Mouse (Mus musculus) neural tube, embryonic 10.5 days (tissue): ENCODE results near the gene Ap3b1.

ENCODE experiments used
- DNase-seq: peaks from one replicate; pipeline ENCODE4 v3.0.0-alpha.2; 2017; ENCODE audit warnings: low spot score; ENCODE audit errors: extremely low spot score

The Ap3b1 gene

DNA sequence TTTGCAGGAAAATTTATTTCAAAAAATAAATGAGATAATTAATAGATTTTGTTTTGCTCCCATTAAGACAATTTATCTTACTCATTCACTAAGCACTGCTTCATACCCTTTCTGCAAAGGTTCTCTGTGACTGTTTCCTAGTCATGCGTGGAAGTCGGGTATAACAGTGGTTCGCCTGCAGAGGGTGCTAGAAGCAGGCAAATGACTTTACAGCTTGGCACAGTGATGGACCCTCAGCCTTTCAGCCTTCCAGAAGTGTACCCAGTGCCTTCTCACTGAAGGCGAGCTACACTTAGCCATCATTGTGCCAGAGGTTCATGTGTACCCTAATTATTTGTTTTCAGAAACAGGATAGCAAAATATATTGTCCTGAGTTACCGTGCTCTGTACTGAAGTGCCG is 92.5 kb downstream of the Ap3b1 start:
- DNase-seq = peak; percentile 42

DNA sequence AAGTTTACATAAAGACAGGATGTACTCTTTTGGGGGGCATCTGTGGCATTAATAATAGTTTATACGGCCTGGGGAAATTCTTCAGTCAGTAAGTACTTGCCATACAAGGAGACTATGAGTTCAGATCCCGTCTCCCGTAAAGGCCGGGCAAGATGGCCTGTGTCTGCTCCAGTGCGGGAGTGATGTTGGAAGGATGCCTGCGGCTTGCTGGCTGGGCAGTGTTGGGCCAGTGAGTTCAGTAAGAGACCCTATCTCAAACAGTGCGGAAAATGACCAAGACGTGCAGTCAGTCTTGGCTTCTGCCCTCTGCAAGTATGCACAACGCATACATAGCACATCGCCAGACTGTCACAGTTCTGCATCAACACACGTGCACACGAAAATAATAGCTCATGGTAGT is 95.4 kb downstream of the Ap3b1 start:
- DNase-seq = peak; percentile 8

DNA sequence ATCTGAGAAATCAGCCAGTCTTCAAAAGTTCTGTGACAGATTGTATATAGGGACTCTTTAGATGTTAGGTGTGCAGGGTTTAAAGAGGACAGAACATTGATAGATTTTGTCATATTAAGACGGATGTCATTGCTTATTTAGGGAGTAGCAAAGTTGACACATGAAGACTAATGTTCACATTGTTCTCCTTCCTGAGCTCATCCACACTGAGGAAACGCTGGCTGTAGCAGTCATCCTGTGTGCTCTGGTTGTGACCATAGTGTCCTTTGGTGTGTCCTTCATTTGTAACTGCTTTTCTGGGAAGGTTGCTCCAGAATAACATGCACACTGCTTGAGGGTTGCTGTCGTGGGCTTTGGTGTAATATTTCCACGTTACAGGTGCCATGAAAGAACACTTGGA is 100.4 kb downstream of the Ap3b1 start:
- peak; percentile 10 for DNase-seq

GRCm38 (mm10) chr13:94464221-94464620 is 105.5 kb downstream of the Ap3b1 start:
- DNase-seq = peak; percentile 6

DNA sequence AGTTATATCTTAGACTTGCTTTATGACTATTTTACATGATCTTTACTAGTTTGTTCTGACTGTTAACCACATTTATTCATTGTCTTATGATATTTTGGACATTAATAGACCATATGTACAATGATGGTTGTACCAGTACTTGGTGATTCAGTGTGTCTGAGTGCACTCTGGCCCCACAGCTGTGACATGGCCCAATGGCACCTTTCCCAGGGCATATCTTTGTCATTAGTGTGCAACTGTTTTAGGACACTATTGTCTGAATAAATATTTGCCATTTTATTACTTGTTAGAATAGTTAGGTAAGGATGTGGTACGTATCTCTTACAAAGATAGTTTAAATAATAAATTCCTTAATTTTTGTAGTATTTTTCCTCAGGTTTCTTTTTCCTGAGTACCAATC is 109.8 kb downstream of the Ap3b1 start:
- DNase-seq = no peak

DNA sequence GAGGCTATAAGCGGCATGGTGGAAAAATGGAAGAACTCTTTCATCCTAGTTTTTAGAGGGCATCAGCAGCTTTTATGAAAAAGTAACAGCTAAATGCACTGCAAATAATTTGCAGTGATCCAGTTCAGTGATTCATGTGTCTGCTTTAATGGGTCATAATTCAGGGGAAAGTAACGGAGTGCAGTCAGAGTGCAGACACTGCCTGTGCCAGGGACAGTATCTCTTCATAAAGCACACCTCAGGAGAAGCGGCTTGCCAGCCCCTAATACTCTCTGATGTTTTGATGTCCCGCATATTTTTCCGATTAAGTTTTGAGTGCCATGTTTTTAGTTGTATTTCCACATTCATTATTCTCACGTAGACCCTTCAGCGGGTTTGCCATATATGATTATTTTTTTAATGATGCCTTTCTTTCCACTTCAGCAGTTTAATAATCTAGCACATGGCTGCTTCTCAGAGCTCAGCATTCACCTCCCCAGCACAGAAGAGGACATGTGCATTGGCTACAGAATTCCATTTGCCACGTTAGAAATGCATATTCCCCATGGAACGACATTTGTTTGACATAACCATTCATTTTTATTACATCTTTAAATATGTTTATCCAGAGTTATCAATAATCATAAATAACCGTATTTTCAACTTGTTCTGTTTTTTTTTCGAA is 112.4 kb downstream of the Ap3b1 start:
- DNase-seq = peak; percentile 1

DNA sequence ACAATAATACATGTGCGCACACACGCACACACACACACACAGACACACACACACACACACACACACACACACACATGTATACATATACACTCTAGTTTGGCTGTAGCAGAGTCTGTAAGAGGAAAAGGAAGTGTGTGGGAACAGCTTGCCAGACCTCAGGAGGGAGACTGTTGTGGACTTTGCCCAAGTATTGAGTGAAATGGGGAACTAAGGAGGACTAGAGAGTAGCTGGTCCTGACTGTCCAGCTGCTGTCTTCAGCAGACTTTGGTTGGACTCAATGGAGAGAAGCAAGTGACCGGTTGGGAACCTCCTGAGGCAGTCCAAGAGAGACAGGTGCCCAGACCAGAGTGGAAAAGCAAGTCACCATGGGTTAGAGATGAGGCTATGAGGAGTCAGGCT is 117.4 kb downstream of the Ap3b1 start:
- DNase-seq = no peak

- no peak for DNase-seq
These were observed 121.5 kb downstream of the Ap3b1 start for GRCm38 (mm10) chr13:94480256-94480655.

DNA sequence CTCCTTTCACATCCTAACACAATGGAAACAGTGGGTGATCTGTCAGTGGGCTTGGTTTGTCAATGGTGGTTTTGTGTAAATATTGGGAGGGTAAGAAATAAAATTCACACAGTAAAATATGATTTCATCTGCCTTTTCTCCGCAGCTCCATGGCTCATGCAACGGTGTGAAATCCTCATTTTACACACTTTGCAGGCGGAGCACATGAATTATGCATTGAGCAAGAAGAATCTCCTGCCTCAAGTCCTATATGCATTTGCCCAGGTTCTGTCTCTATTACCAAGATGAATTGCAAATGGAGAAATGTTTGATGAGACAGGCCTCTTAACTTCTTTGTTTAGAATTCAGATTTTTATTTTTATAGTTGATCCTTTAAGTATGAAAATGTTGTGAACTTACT is 131.9 kb downstream of the Ap3b1 start:
- no peak for DNase-seq

GRCm38 (mm10) chr13:94491159-94491558 is 132.4 kb downstream of the Ap3b1 start:
- no peak for DNase-seq

DNA sequence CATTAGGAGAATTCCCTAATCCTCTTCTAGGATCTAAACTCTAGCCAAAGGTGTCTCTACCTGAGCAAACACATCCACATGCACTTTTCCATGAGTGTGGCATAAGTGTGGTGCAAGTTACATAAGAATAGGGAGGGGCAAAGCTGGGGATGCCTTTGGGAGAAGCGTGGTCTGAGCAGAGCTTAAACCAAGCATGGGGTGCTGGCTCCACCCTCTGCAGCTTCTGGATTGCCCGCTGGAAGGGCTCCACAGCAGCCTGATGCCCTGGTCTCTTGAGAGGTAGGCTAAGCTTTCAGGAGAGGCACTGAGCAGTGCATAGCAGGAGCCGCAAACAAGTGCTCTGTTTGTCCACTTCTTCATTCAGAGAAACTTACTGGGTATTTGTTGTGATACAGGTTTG is 138.8 kb downstream of the Ap3b1 start:
- no peak for DNase-seq

DNA sequence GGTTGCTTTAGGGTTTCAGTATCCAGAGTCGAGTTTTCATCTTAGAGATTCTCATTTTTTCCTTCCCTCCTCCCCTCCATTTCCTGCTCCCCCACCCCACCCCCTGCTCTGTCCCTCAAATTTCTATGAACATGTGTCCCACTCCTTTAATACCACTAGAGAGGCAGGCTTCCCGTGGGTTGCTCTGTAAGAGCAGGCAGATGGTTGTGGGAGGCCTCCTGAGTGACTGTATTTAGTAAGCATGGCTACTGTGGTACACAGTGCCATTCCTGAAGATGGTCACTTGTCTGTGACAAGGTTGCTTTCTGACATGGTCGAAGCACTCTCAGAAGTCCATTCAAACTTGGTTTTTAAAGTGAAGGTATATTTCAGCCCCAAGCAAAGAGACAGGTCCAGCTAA is 147.7 kb downstream of the Ap3b1 start:
- no peak for DNase-seq

GRCm38 (mm10) chr13:94508344-94508743 is 149.6 kb downstream of the Ap3b1 start:
- DNase-seq = no peak

DNA sequence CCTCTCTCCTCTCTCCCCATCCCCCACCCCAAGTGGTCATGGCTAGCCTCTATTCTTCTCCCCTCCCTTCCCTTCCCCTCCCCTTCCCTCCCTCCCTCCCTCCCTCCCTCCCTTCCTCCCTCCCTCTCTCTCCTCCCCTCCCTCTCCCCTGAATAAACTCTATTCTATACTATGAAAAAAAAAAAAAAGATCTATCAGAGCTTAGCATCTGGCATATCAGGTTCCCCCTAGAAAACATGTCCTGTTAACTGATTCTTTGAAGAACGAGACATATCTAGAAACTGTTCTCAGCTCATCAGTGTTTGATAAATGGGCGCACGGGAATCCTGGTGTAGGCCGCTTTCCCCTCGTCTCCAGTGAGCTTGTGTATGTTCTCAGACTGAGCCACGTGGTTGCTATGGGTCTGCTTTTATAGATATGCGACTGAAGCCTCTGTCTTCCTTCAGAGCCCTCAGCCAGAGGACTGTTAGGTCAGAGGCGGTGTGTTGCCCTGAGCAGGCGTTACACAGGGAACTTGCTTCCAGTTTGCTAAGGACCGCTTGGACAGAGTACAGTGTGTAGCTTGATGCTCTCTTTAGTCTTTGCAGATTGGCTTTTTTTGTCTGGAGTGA is 154.5 kb downstream of the Ap3b1 start:
- no peak for DNase-seq

GRCm38 (mm10) chr13:94513898-94514297 is 155.1 kb downstream of the Ap3b1 start:
- no peak for DNase-seq

DNA sequence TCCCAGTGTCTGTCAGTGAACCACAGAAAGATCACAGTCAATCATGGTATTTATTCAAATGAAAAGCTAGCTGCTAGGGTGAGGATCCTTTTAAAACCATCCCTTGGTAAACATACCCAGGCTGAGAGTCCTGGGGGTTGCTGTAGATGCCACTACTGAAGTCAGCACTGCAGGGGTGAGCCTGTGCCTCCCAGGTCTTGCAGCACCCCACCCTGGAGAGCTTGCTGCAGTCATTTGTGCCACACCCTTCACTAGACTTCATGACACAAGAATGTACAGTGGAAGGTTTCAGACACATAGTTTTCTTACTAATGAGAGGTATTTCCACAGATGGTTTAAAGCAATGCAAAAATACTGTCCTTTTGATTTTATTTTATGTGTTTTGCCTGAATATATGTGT is 156.2 kb downstream of the Ap3b1 start:
- DNase-seq = no peak

GRCm38 (mm10) chr13:94516532-94516931 is 157.8 kb downstream of the Ap3b1 start:
- no peak for DNase-seq

DNA sequence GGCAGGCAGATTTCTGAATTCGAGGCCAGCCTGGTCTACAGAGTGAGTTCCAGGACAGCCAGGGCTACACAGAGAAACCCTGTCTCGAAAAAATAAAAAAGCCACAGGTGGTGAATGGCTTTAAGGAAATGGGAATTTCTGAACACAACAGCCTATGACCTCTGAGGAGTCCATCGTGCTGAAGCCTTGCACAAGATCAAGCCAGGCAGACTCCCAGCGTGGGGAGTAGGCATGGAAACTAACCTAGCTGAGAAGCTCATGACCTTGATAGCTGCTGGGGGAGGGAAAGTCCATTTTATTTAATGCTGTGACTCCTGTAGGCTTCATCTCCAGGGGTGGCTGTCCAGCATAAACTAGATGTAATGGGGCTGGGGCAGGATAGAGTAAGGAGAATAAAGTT is 159.4 kb downstream of the Ap3b1 start:
- no peak for DNase-seq

DNA sequence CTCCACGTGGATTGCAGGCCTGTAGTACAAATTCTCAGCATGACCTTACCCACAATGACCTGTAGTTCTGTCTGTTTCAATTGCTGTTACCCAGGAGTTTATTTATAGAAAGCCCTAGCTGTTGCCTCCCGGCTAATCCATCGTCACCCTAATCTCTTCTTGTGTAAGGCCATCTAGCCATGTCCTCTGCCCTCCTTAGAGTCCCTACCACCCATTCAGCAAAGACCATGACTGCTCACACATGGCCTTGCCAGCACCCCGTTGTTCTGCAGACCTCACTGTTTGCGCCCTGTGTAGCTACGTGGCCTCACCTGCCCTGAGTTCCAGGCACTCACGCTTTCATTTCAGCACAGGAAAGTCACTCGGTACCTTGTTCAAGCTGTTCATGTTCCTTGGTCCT is 160.5 kb downstream of the Ap3b1 start:
- DNase-seq = no peak

DNA sequence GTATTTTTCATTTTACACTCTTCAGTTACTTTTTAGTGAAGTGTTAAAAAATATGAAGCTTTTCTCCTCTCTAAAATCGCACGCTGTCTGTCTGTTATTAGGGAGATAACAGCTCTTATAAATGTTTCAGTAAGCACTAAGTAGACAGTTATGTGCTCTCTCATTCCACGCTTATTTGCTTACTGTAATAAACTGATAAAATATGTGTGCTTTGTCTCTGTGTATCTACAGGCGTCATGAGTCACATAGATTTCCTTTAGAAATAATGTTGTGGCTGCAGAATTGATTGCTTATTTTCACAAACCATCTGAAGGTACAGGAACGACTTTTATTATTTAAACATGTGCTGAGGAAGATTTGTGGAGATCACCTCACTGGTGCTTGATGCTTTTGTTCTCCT is 164.5 kb downstream of the Ap3b1 start:
- DNase-seq = no peak

DNA sequence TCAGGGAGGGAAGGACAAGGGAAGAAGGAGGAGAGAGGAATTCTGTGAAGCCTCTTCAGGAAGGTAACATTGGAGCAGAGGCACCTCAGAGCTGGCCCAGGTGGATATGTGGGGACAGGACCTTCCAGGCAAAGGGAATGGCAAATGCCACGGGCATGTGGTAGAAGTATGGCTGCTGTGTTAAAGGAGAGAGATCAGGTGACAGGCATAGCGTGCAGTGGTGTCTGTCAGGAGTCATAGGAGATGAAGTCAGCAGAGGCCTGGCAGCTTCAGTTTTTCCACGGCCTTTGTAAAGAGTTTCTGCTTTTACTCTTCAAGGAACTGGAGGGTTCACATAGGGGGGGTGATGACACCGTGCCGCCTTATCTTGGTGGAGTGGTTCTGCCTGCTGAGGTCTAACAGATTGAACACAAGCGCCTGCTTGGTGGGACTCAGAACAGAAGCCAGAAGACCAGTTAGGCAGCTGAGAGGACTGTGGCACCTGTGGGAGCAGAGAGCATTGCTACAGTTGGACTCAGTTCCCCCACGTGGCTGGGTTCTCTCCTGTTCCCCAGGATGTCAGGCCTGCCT is 166.0 kb downstream of the Ap3b1 start:
- DNase-seq = no peak

GRCm38 (mm10) chr13:94529138-94529537 is 170.4 kb downstream of the Ap3b1 start:
- no peak for DNase-seq

DNA sequence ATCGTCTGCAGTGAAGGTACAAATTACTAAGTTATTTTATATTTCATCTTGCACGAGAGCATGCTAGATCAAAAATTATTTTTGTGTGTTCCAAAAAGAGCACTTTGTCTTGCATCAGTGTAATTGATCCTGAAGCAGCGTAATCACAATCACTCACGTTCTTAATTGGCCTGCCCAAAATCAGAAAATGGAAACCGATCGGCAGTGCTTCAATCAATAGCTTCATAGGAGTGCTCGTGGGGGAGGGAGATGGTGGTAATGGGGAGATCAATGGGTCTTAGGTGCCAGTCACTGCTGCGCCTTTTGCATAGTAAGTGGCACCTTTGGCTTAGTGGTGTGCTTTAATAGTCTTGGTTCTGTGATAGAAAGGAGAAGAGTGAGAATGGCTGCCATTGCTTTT is 174.8 kb downstream of the Ap3b1 start:
- no peak for DNase-seq
